Mouse (Mus musculus) cerebellum, adult 2 months (tissue): ENCODE measurements around the gene Coro2b.

Source experiments
- CTCF ChIP-seq: fragments of 200-500 bp; IDR thresholded peaks from 2 replicates; pipeline ENCODE4 v1.5.1; 2011; ENCODE audit warnings: low read depth, mild to moderate bottlenecking, control low read depth, low read length, moderate library complexity, borderline replicate concordance; ENCODE audit not compliant: insufficient read depth
- POLR2A ChIP-seq: fragments of 200-500 bp; IDR thresholded peaks from 2 replicates; pipeline ENCODE4 v1.6.1; 2011; ENCODE audit warnings: low read length, control low read depth, borderline replicate concordance; ENCODE audit not compliant: insufficient read depth

DNA sequence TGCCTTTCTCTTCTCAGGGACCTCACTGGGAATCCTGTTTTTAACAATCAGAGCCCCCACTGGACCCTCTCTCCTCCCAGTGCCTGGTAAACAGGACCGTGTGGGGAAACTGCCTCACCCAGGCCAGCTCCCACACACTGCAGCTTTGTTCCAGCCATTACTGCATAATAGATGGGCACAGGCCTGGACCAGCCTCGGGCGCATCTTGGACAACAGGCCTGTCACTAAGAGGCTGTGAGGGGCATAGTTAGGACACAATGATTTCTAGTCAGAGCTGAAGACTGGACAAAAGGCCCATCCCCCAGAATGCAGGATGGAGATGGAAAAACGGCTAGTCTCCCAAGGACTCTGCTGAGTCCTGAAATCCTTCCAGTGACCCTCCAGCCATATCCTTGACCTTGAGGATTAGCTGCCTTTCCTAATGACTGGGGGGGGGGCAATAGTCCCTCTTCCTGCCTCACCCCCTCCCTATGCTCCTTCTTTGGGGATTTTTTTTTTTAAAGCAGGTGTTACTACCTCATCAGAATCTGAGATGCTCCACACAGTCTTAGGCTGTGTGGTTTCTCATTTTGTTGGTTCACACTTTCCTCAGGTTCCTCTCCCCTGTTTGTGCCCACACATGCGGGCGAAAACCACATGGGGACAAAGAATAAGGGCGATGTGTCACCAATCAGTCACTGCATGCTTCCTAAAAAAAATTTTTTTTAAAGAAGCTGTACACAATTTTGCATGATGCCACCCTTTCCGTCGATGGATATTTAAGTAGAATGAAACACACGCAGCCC lies 27.9 kb downstream of the Coro2b start:
- TF ChIP-seq CTCF (no peak), POLR2A (no peak)
